Mouse (Mus musculus): ENCODE data around the gene Taar3. TPM values are rescaled to one million over a fixed set of nuclear protein-coding genes. Genes with fewer than 3 reads are reported as not detected.

Gene Taar3
- polyA plus RNA-seq, 1 experiment: not detected

GRCm38 (mm10) chr10:23922468-23922867 is 26.9 kb upstream of the Taar3 start:
- H3K27me3 ChIP-seq (ENCODE audit: control insufficient read depth, insufficient read depth, insufficient read length): peaks cover 6% of the 10 kb centered on the region
- no peaks in the 10 kb centered on the region for H3K79me2 ChIP-seq (ENCODE audit: control insufficient read depth, insufficient read depth)
- no peaks in the 10 kb centered on the region for H3K36me3 ChIP-seq (ENCODE audit: control insufficient read depth, insufficient read depth)
- H3K4me2 ChIP-seq (ENCODE audit: low read depth): no peak overlapping the region
- no peak overlapping the region for H3K4me3 ChIP-seq
- no peak overlapping the region for H3ac ChIP-seq (ENCODE audit: control insufficient read depth, insufficient read length)
- TF ChIP-seq USF1 (IDR thresholded peaks at IDR 0.05; ENCODE audit: low read depth) (no peak), REST (IDR thresholded peaks at IDR 0.05; ENCODE audit: insufficient read depth, insufficient read length) (no peak), POLR2AphosphoS2 (IDR thresholded peaks at IDR 0.05; ENCODE audit: insufficient read length, low read depth) (no peak), TCF12 (IDR thresholded peaks at IDR 0.05; ENCODE audit: insufficient read depth, poor library complexity, severe bottlenecking) (no peak), SRF (IDR thresholded peaks at IDR 0.05; ENCODE audit: control insufficient read depth, insufficient read length, low read depth) (no peak), MYOD1 (IDR thresholded peaks at IDR 0.05; ENCODE audit: control insufficient read depth in 1 of 3, insufficient read length in 2 of 3, low read depth in 2 of 3) (no peak), TCF3 (IDR thresholded peaks at IDR 0.05; ENCODE audit: insufficient read length, low read depth) (no peak), MYOG (IDR thresholded peaks at IDR 0.05; ENCODE audit: control insufficient read depth in 1 of 3, insufficient read depth in 1 of 3, insufficient read length in 2 of 3, low read depth in 2 of 3) (no peak), MAX (IDR thresholded peaks at IDR 0.05; ENCODE audit: low read depth) (no peak), POLR2A (IDR thresholded peaks at IDR 0.05; ENCODE audit: insufficient read length, low read depth) (no peak), CEBPB (IDR thresholded peaks at IDR 0.05; ENCODE audit: insufficient read depth, poor library complexity, severe bottlenecking) (no peak), E2F4 (IDR thresholded peaks at IDR 0.05; ENCODE audit: insufficient read depth) (no peak)

DNA sequence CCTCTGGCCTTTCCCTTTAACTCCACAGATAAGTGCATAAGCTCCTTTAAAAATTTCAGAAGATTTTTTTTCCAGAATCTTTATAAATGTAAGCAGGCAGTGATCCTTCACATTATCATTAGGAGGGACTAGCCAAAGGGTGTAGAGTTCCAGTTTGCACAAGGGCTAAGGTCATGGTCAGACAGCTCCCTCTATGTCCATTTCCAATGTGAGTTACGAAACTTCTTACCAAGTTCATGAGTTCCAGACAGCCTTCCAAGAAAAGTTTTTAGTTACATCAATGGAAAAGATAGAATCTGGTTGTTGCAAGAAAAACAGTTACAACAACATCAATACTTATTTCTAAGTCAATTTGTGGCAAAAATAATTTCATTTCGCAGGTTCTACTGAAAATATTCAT is 25.4 kb upstream of the Taar3 start:
- Histone ChIP-seq H3K79me2 (ENCODE audit: control insufficient read depth, insufficient read depth) (no peaks in the 10 kb centered on the region), H3K36me3 (ENCODE audit: control insufficient read depth, insufficient read depth) (no peaks in the 10 kb centered on the region), H3K4me2 (ENCODE audit: low read depth) (no peak overlapping the region), H3K4me3 (no peak overlapping the region), H3ac (ENCODE audit: control insufficient read depth, insufficient read length) (no peak overlapping the region), H3K27me3 (ENCODE audit: control insufficient read depth, insufficient read depth, insufficient read length) (peaks cover 6% of the 10 kb centered on the region)
- no peak for TF ChIP-seq TCF12 (IDR thresholded peaks at IDR 0.05; ENCODE audit: insufficient read depth, poor library complexity, severe bottlenecking)
- no peak for TF ChIP-seq USF1 (IDR thresholded peaks at IDR 0.05; ENCODE audit: low read depth)
- TF ChIP-seq POLR2AphosphoS2 (IDR thresholded peaks at IDR 0.05; ENCODE audit: insufficient read length, low read depth): no peak
- no peak for TF ChIP-seq MYOG (IDR thresholded peaks at IDR 0.05; ENCODE audit: control insufficient read depth in 1 of 3, insufficient read depth in 1 of 3, insufficient read length in 2 of 3, low read depth in 2 of 3)
- TF ChIP-seq REST (IDR thresholded peaks at IDR 0.05; ENCODE audit: insufficient read depth, insufficient read length): no peak
- TF ChIP-seq MAX (IDR thresholded peaks at IDR 0.05; ENCODE audit: low read depth): no peak
- no peak for TF ChIP-seq POLR2A (IDR thresholded peaks at IDR 0.05; ENCODE audit: insufficient read length, low read depth)
- no peak for TF ChIP-seq SRF (IDR thresholded peaks at IDR 0.05; ENCODE audit: control insufficient read depth, insufficient read length, low read depth)
- TF ChIP-seq E2F4 (IDR thresholded peaks at IDR 0.05; ENCODE audit: insufficient read depth): no peak
- TF ChIP-seq TCF3 (IDR thresholded peaks at IDR 0.05; ENCODE audit: insufficient read length, low read depth): no peak
- no peak for TF ChIP-seq MYOD1 (IDR thresholded peaks at IDR 0.05; ENCODE audit: control insufficient read depth in 1 of 3, insufficient read length in 2 of 3, low read depth in 2 of 3)
- TF ChIP-seq CEBPB (IDR thresholded peaks at IDR 0.05; ENCODE audit: insufficient read depth, poor library complexity, severe bottlenecking): no peak

DNA sequence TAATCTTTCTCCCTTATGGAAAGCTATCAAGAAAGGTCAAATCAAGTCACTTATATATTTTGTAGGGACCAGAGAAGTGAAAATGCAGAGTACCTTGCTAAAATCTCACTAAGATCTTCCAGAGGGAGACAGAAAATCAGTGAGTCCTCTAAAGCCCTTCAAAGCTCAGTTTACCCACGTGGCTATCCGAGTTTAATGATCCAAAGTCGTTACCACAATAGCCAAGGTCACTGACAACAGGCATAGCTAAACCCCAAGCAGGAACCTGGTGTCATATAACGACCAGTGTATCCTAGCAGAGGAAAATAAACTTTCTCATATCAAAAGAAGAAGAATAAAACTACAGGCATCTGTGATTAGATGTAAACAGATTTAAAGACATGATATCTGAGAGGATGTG is 11.7 kb upstream of the Taar3 start:
- no peaks in the 10 kb centered on the region for H3K79me2 ChIP-seq (ENCODE audit: control insufficient read depth, insufficient read depth)
- no peak overlapping the region for H3K4me2 ChIP-seq (ENCODE audit: low read depth)
- no peak overlapping the region for H3ac ChIP-seq (ENCODE audit: control insufficient read depth, insufficient read length)
- no peaks in the 10 kb centered on the region for H3K36me3 ChIP-seq (ENCODE audit: control insufficient read depth, insufficient read depth)
- TF ChIP-seq REST (IDR thresholded peaks at IDR 0.05; ENCODE audit: insufficient read depth, insufficient read length) (no peak), USF1 (IDR thresholded peaks at IDR 0.05; ENCODE audit: low read depth) (no peak), SRF (IDR thresholded peaks at IDR 0.05; ENCODE audit: control insufficient read depth, insufficient read length, low read depth) (no peak), TCF12 (IDR thresholded peaks at IDR 0.05; ENCODE audit: insufficient read depth, poor library complexity, severe bottlenecking) (no peak), TCF3 (IDR thresholded peaks at IDR 0.05; ENCODE audit: insufficient read length, low read depth) (no peak), E2F4 (IDR thresholded peaks at IDR 0.05; ENCODE audit: insufficient read depth) (no peak), MYOG (IDR thresholded peaks at IDR 0.05; ENCODE audit: control insufficient read depth in 1 of 3, insufficient read depth in 1 of 3, insufficient read length in 2 of 3, low read depth in 2 of 3) (no peak), CEBPB (IDR thresholded peaks at IDR 0.05; ENCODE audit: insufficient read depth, poor library complexity, severe bottlenecking) (no peak), MYOD1 (IDR thresholded peaks at IDR 0.05; ENCODE audit: control insufficient read depth in 1 of 3, insufficient read length in 2 of 3, low read depth in 2 of 3) (no peak), MAX (IDR thresholded peaks at IDR 0.05; ENCODE audit: low read depth) (no peak), POLR2A (IDR thresholded peaks at IDR 0.05; ENCODE audit: insufficient read length, low read depth) (no peak), POLR2AphosphoS2 (IDR thresholded peaks at IDR 0.05; ENCODE audit: insufficient read length, low read depth) (no peak)
- no peak overlapping the region for H3K4me3 ChIP-seq
- peaks cover 4% of the 10 kb centered on the region for H3K27me3 ChIP-seq (ENCODE audit: control insufficient read depth, insufficient read depth, insufficient read length)

DNA sequence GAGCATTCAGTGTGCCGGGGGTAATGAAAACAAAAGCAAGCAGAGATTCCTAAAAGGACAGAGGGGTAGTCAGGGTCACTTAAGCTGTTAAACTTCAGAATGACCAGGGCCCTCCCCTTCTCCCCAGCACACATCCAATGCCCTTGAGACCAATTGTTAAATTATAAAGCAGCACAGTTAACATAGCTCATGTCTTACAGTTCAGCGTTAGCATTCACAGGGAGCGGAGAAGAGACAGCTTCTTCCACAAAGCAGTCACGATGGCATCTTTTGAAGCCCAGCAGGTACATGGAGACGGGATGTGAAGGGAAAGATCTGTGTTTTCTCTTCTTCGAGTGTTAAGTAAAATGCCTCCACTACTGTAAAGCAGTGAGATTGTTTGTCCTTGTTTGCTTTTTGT is 11.0 kb upstream of the Taar3 start, which contains the start of gene Taar2:
Gene Taar2 (plus strand): TSS at position 261 of the 400 bp plus-strand sequence.
- Histone ChIP-seq H3K79me2 (ENCODE audit: control insufficient read depth, insufficient read depth) (no peaks in the 10 kb centered on the region), H3K36me3 (ENCODE audit: control insufficient read depth, insufficient read depth) (no peaks in the 10 kb centered on the region), H3K4me3 (no peak within 1 kb of the TSS), H3K27me3 (ENCODE audit: control insufficient read depth, insufficient read depth, insufficient read length) (peaks cover 4% of the 10 kb centered on the region), H3ac (ENCODE audit: control insufficient read depth, insufficient read length) (no peak within 1 kb of the TSS), H3K4me2 (ENCODE audit: low read depth) (no peak within 1 kb of the TSS)
- no peak for TF ChIP-seq SRF (IDR thresholded peaks at IDR 0.05; ENCODE audit: control insufficient read depth, insufficient read length, low read depth)
- TF ChIP-seq MYOG (IDR thresholded peaks at IDR 0.05; ENCODE audit: control insufficient read depth in 1 of 3, insufficient read depth in 1 of 3, insufficient read length in 2 of 3, low read depth in 2 of 3): no peak
- TF ChIP-seq USF1 (IDR thresholded peaks at IDR 0.05; ENCODE audit: low read depth): no peak
- TF ChIP-seq E2F4 (IDR thresholded peaks at IDR 0.05; ENCODE audit: insufficient read depth): no peak
- no peak for TF ChIP-seq TCF3 (IDR thresholded peaks at IDR 0.05; ENCODE audit: insufficient read length, low read depth)
- no peak for TF ChIP-seq POLR2A (IDR thresholded peaks at IDR 0.05; ENCODE audit: insufficient read length, low read depth)
- no peak for TF ChIP-seq REST (IDR thresholded peaks at IDR 0.05; ENCODE audit: insufficient read depth, insufficient read length)

Data from myocyte (in vitro differentiated cells).